Mouse (Mus musculus) kidney, adult 2 months (tissue): ENCODE data around the gene BC048562.

Experiments used
- CTCF ChIP-seq: fragments of 200-500 bp; conservative IDR thresholded peaks from 2 replicates; pipeline ENCODE4 v1.5.1; 2011; ENCODE audit warnings: low read depth, mild to moderate bottlenecking, control low read depth, low read length, moderate library complexity, mixed read lengths; ENCODE audit not compliant: insufficient read depth, insufficient read length
- POLR2A ChIP-seq: fragments of 200-500 bp; IDR thresholded peaks from one replicate; pipeline ENCODE4 v1.6.1; 2011; ENCODE audit warnings: low read depth, low read length, control low read depth

GRCm38 (mm10) chr9:108451519-108452160 lies 15.4 kb downstream of the BC048562 start:
- TF ChIP-seq CTCF: no peak
- TF ChIP-seq POLR2A: no peak
